15 mouse cellular contexts compared by ENCODE assay signal in the genomic region with DNA sequence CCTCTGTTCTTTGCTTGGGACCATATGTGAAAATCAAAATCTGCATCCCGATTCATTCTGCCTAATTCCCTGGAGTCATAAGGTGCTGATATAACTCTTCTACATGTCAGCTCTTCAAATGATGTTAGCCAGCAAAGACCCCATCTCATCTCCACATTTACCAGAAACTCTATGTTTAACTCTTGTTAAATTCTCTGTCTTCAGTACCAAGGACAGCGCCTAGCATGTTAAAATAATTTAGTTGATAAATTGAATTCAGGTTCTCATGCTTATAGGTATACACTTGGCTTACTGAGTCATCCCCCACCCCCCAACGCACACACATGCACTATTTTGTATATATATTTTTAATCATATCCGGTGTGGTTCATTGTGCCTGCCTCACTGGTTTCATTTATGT.
DNase-seq lines count a peak whose midpoint lies in the region; ATAC-seq and TF ChIP-seq lines count a peak whose summit lies in the region.
"Had no signal": no experiment of that assay in that cellular context is flagged by ENCODE, and none has a peak within 500 bp of the region (broad histone marks: within the 10 kb centered on the region; RNA-seq: fewer than 3 reads in every experiment).

No protein-coding gene starts in this region.

- 72% methylated on average over 4 of the region's 4 CpGs for WGBS in lung, postnatal 0 days

- no peak for ATAC-seq in lung, postnatal 0 days

- no peak for TF ChIP-seq CTCF in lung, postnatal 0 days (IDR thresholded peaks at IDR 0.05)

- no peaks in the 10 kb centered on the region for H3K9me3 ChIP-seq in lung, postnatal 0 days (ENCODE audit: low read length)
- H3K9me3 ChIP-seq: heart, embryonic 13.5 days had no signal

- H3K36me3 ChIP-seq in lung, postnatal 0 days (ENCODE audit: insufficient read depth, low read length) = no peaks in the 10 kb centered on the region
- H3K36me3 ChIP-seq: heart, embryonic 13.5 days had no signal

- no peak for TF ChIP-seq EP300 in lung, postnatal 0 days (IDR thresholded peaks at IDR 0.05)

- no peak overlapping the region for H3K27ac ChIP-seq in lung, postnatal 0 days (ENCODE audit: low read length)
- H3K27ac ChIP-seq: heart, embryonic 13.5 days; layer of hippocampus, adult 2 months had no signal

- DNase-seq in adrenal gland, postnatal 10 days = peak; percentile 1
- no peak for DNase-seq in adrenal gland, postnatal 25 days
- DNase-seq in lung, postnatal 0 days (ENCODE audit: low spot score) = peak; percentile 5
- no peak for DNase-seq in lung, adult 18-20 months
- DNase-seq in c-Kit-positive CD71-negative TER-119-negative erythroid progenitor cells, embryonic 14.5 days (ENCODE audit: low read depth) = peak; percentile 17
- DNase-seq in mesoderm, embryonic 11.5 days (ENCODE audit: low read depth, low spot score) = peak; percentile 60
- DNase-seq in adipocyte (ENCODE audit: low spot score) = no peak
- DNase-seq in cerebellum, adult 9-10 months = no peak
- DNase-seq: cerebellum, adult 2 months; heart, postnatal 4 days; liver; lung, adult 2 months; thymus, postnatal 14 days had no signal

- H3K4me3 ChIP-seq in lung, postnatal 0 days (ENCODE audit: low read depth, low read length) = no peak overlapping the region
- H3K4me3 ChIP-seq: heart, embryonic 13.5 days; layer of hippocampus, adult 2 months had no signal

- H3K27me3 ChIP-seq in lung, postnatal 0 days (replicated peaks; ENCODE audit: insufficient read depth, low read length) = no peaks in the 10 kb centered on the region
- H3K27me3 ChIP-seq: heart, embryonic 13.5 days had no signal

- H3K9ac ChIP-seq in lung, postnatal 0 days (replicated peaks; ENCODE audit: low read depth) = no peak overlapping the region
- H3K9ac ChIP-seq: heart, embryonic 13.5 days had no signal

- H3K4me2 ChIP-seq in lung, postnatal 0 days (replicated peaks; ENCODE audit: low read depth, low read length) = no peak overlapping the region
- H3K4me2 ChIP-seq: heart, embryonic 13.5 days had no signal

- no peaks in the 10 kb centered on the region for H3K4me1 ChIP-seq in lung, postnatal 0 days (ENCODE audit: insufficient read depth, low read depth, low read length)
- H3K4me1 ChIP-seq: heart, embryonic 13.5 days had no signal

Comparison
In these comparisons a context has a peak if more than half of its experiments do, and no peak if none do; other contexts are left out.
1. DNase-seq: peak in adrenal gland, postnatal 10 days (single experiment), lung, postnatal 0 days (single experiment), c-Kit-positive CD71-negative TER-119-negative erythroid progenitor cells, embryonic 14.5 days (single experiment) and mesoderm, embryonic 11.5 days (single experiment); none in adrenal gland, postnatal 25 days (single experiment), lung, adult 18-20 months (0 of 2), adipocyte (single experiment) and cerebellum, adult 9-10 months (single experiment).